Mouse (Mus musculus): ENCODE results near the gene Cacnb2. TPM values are rescaled to one million over a fixed set of nuclear protein-coding genes. Genes with fewer than 3 reads are reported as not detected.

Cacnb2 gene
- polyA plus RNA-seq, 1 experiment from 2014 or later, result 0.95 TPM

DNA sequence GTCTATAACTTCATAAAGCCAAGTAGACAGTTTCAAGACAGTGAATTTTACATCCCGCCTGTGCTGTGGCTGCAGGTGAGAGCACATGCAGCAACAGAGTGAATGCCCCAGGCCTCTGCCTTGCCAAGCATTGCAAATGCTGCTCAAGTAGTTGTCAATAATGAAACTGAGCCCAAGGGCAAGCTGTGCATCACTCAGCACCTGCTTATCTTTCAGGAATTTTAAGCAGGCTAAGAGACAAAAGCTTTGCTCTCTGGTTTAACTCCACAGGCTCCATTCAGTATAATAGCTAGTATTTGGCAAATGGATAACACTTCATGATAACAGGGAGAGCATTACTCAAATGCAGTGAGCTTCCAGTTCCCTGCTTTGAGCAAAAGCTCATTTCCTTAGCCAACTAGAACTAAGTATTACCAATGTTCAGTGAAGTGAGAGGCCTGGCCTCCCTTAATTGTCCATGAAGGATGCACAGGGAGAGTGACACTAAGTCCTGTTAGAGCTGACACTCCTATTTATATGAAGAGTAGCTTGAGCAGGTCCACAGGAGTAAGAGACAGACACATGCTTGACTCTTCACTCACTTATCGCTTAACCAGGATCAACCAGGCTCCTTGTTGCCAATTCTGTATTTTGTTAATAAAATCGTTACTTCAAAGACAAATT lies 314.8 kb downstream of the Cacnb2 start:
- no peak for ATAC-seq (replicated peaks; ENCODE audit: low FRiP score)
- no peak for DNase-seq (ENCODE audit: low spot score)
- Histone ChIP-seq H3K4me2 (no peak overlapping the region), H3K9me3 (ENCODE audit: control insufficient read depth, low read length) (no peaks in the 10 kb centered on the region), H3K9ac (ENCODE audit: low read depth, low read length) (no peak overlapping the region), H3K27me3 (replicated peaks; ENCODE audit: control insufficient read depth, insufficient read depth, low read length) (no peaks in the 10 kb centered on the region), H3K36me3 (ENCODE audit: control insufficient read depth, insufficient read depth, low read length) (no peaks in the 10 kb centered on the region), H3K27ac (ENCODE audit: low read depth, low read length) (no peak overlapping the region), H3K4me3 (ENCODE audit: low read depth, low read length) (no peak overlapping the region), H3K4me1 (replicated peaks; ENCODE audit: control insufficient read depth, insufficient read depth, low read length) (no peaks in the 10 kb centered on the region)
- WGBS, result 79% methylated on average over 3 of the region's 3 CpGs

DNA sequence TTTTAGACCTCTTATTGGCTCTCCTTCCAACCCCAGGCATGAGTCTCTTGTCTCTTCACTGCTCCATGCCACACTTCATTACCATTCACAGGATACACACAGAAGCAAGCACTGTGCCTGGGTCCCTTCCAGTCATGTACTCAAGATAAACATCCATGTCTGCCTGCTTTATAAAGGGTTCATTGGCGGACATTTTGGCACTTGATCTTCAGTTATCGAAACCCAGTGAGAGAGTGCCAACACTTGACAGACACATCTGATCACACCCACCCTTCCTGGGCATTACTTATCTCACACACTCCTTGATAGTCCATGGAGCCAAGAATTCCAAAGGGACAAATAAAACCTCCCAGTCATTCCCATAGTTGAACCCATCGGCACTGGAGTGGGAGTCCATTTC lies 327.0 kb downstream of the Cacnb2 start:
- no peak overlapping the region for H3K4me2 ChIP-seq
- H3K9me3 ChIP-seq (ENCODE audit: control insufficient read depth, low read length), result no peaks in the 10 kb centered on the region
- ATAC-seq (replicated peaks; ENCODE audit: low FRiP score) (no peak), DNase-seq (ENCODE audit: low spot score) (no peak)
- no peak overlapping the region for H3K4me3 ChIP-seq (ENCODE audit: low read depth, low read length)
- no peak overlapping the region for H3K27ac ChIP-seq (ENCODE audit: low read depth, low read length)
- no peaks in the 10 kb centered on the region for H3K4me1 ChIP-seq (replicated peaks; ENCODE audit: control insufficient read depth, insufficient read depth, low read length)
- no peak overlapping the region for H3K9ac ChIP-seq (ENCODE audit: low read depth, low read length)
- H3K27me3 ChIP-seq (replicated peaks; ENCODE audit: control insufficient read depth, insufficient read depth, low read length), result no peaks in the 10 kb centered on the region
- 80% methylated on average over 3 of the region's 3 CpGs for WGBS
- no peaks in the 10 kb centered on the region for H3K36me3 ChIP-seq (ENCODE audit: control insufficient read depth, insufficient read depth, low read length)

DNA sequence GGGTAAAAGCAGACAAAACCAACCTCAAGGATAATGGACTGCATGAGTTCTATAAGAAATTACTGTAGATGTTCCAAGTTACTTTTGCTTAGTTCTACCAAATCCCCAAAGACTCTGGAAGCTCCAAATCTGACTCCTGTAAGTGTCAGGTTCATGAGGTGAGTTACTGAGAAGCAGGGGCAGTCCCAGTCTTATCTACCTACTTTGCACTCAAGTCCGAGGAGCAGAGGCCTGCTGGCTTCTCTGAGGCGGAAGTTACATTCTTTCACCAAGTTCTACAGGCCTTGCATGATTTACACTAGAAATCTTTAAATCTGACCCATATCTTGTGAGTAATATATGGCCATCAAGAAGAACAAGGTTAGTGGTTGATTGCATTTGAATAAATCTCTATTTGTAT lies 329.1 kb downstream of the Cacnb2 start:
- Histone ChIP-seq H3K4me2 (no peak overlapping the region), H3K9ac (ENCODE audit: low read depth, low read length) (no peak overlapping the region), H3K36me3 (ENCODE audit: control insufficient read depth, insufficient read depth, low read length) (no peaks in the 10 kb centered on the region), H3K4me3 (ENCODE audit: low read depth, low read length) (no peak overlapping the region), H3K4me1 (replicated peaks; ENCODE audit: control insufficient read depth, insufficient read depth, low read length) (no peaks in the 10 kb centered on the region), H3K27me3 (replicated peaks; ENCODE audit: control insufficient read depth, insufficient read depth, low read length) (no peaks in the 10 kb centered on the region), H3K9me3 (ENCODE audit: control insufficient read depth, low read length) (no peaks in the 10 kb centered on the region), H3K27ac (ENCODE audit: low read depth, low read length) (no peak overlapping the region)
- ATAC-seq (replicated peaks; ENCODE audit: low FRiP score), result no peak
- no peak for DNase-seq (ENCODE audit: low spot score)
- 71% methylated on average over 2 of the region's 2 CpGs for WGBS

GRCm38 (mm10) chr2:14936492-14936891 lies 333.6 kb downstream of the Cacnb2 start:
- no peaks in the 10 kb centered on the region for H3K4me1 ChIP-seq (replicated peaks; ENCODE audit: control insufficient read depth, insufficient read depth, low read length)
- WGBS, result 77% methylated on average over 8 of the region's 8 CpGs
- H3K4me3 ChIP-seq (ENCODE audit: low read depth, low read length), result no peak overlapping the region
- no peak overlapping the region for H3K27ac ChIP-seq (ENCODE audit: low read depth, low read length)
- H3K27me3 ChIP-seq (replicated peaks; ENCODE audit: control insufficient read depth, insufficient read depth, low read length), result no peaks in the 10 kb centered on the region
- no peak for ATAC-seq (replicated peaks; ENCODE audit: low FRiP score)
- no peaks in the 10 kb centered on the region for H3K36me3 ChIP-seq (ENCODE audit: control insufficient read depth, insufficient read depth, low read length)
- DNase-seq (ENCODE audit: low spot score), result no peak
- H3K4me2 ChIP-seq, result no peak overlapping the region
- no peak overlapping the region for H3K9ac ChIP-seq (ENCODE audit: low read depth, low read length)
- H3K9me3 ChIP-seq (ENCODE audit: control insufficient read depth, low read length), result no peaks in the 10 kb centered on the region

DNA sequence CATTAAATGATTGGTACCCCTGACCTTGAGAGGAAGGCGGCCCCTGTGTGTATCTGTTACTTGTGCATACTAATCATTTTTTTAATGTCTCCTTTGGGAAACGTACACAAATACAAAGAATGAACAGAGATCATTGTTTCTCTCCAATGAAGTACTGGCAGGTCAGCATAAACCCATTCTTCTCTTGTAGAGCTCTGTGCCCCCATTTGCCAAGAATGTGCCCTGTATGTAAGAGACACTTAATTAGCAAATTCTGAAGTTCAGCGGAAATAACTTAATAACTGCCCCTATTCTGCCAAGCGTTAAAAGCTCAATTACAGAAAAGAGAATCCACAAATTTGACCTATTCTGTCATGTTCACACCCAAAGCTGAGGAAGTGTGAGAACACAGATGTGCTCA lies 339.4 kb downstream of the Cacnb2 start:
- WGBS, result 83% methylated on average over 4 of the region's 4 CpGs
- DNase-seq (ENCODE audit: low spot score), result no peak
- Histone ChIP-seq H3K4me3 (ENCODE audit: low read depth, low read length) (no peak overlapping the region), H3K36me3 (ENCODE audit: control insufficient read depth, insufficient read depth, low read length) (no peaks in the 10 kb centered on the region), H3K4me2 (no peak overlapping the region), H3K4me1 (replicated peaks; ENCODE audit: control insufficient read depth, insufficient read depth, low read length) (no peaks in the 10 kb centered on the region), H3K9me3 (ENCODE audit: control insufficient read depth, low read length) (no peaks in the 10 kb centered on the region), H3K27ac (ENCODE audit: low read depth, low read length) (no peak overlapping the region), H3K9ac (ENCODE audit: low read depth, low read length) (no peak overlapping the region), H3K27me3 (replicated peaks; ENCODE audit: control insufficient read depth, insufficient read depth, low read length) (no peaks in the 10 kb centered on the region)
- no peak for ATAC-seq (replicated peaks; ENCODE audit: low FRiP score)

DNA sequence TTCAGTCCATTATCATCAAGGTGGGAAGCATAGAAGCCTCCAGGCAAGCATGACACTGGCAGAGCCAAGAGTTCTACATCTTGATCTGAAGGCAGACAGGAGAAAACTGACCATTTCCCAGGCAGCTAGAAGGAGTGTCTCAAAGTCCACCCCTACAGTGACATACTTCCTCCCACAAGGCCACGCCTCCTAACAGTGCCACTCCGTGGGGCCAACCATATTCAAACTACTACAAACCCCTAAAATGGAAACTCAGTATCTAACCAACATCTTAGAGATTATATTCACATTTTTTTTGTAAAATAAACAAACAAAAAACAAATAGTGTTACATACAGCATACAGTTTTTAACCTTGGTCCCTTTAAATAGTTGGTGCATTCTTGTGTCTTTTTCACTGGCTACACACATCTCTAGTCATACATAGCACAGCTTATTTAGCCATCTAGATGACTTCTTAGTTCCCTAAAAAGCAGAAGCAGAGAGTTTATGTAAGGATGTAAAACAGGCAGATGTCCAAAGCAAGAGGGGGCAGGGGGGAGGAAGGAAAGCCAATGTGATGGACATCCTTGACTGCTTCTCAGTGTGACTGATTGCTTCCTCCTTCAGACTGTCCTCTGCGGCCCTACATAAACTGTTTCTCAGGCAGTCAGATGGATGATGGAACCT lies 340.9 kb downstream of the Cacnb2 start:
- 61% methylated on average over 3 of the region's 3 CpGs for WGBS
- DNase-seq (ENCODE audit: low spot score) (no peak), ATAC-seq (replicated peaks; ENCODE audit: low FRiP score) (no peak)
- H3K9ac ChIP-seq (ENCODE audit: low read depth, low read length), result no peak overlapping the region
- H3K36me3 ChIP-seq (ENCODE audit: control insufficient read depth, insufficient read depth, low read length), result no peaks in the 10 kb centered on the region
- no peak overlapping the region for H3K27ac ChIP-seq (ENCODE audit: low read depth, low read length)
- H3K4me1 ChIP-seq (replicated peaks; ENCODE audit: control insufficient read depth, insufficient read depth, low read length), result no peaks in the 10 kb centered on the region
- no peaks in the 10 kb centered on the region for H3K27me3 ChIP-seq (replicated peaks; ENCODE audit: control insufficient read depth, insufficient read depth, low read length)
- no peak overlapping the region for H3K4me3 ChIP-seq (ENCODE audit: low read depth, low read length)
- no peaks in the 10 kb centered on the region for H3K9me3 ChIP-seq (ENCODE audit: control insufficient read depth, low read length)
- H3K4me2 ChIP-seq, result no peak overlapping the region

- WGBS, result 84% methylated on average over 2 of the region's 2 CpGs
Measured at GRCm38 (mm10) chr2:14953090-14953489, 350.2 kb downstream of the Cacnb2 start.

GRCm38 (mm10) chr2:14960963-14961488 lies 358.1 kb downstream of the Cacnb2 start:
- Histone ChIP-seq H3K4me1 (replicated peaks; ENCODE audit: control insufficient read depth, insufficient read depth, low read length) (no peaks in the 10 kb centered on the region), H3K27me3 (replicated peaks; ENCODE audit: control insufficient read depth, insufficient read depth, low read length) (no peaks in the 10 kb centered on the region), H3K9me3 (ENCODE audit: control insufficient read depth, low read length) (no peaks in the 10 kb centered on the region), H3K4me2 (no peak overlapping the region), H3K27ac (ENCODE audit: low read depth, low read length) (no peak overlapping the region), H3K9ac (ENCODE audit: low read depth, low read length) (no peak overlapping the region), H3K4me3 (ENCODE audit: low read depth, low read length) (no peak overlapping the region), H3K36me3 (ENCODE audit: control insufficient read depth, insufficient read depth, low read length) (no peaks in the 10 kb centered on the region)
- 71% methylated on average over 1 of the region's 1 CpGs for WGBS
- ATAC-seq (replicated peaks; ENCODE audit: low FRiP score) (no peak), DNase-seq (ENCODE audit: low spot score) (no peak)

More at GRCm38 (mm10) chr2:14953090-14953489, 350.2 kb downstream of the Cacnb2 start:
- Histone ChIP-seq H3K36me3 (ENCODE audit: control insufficient read depth, insufficient read depth, low read length) (no peaks in the 10 kb centered on the region), H3K4me2 (no peak overlapping the region), H3K27me3 (replicated peaks; ENCODE audit: control insufficient read depth, insufficient read depth, low read length) (no peaks in the 10 kb centered on the region), H3K9ac (ENCODE audit: low read depth, low read length) (no peak overlapping the region), H3K4me3 (ENCODE audit: low read depth, low read length) (no peak overlapping the region), H3K27ac (ENCODE audit: low read depth, low read length) (no peak overlapping the region), H3K4me1 (replicated peaks; ENCODE audit: control insufficient read depth, insufficient read depth, low read length) (no peaks in the 10 kb centered on the region), H3K9me3 (ENCODE audit: control insufficient read depth, low read length) (no peaks in the 10 kb centered on the region)
- DNase-seq (ENCODE audit: low spot score) (no peak), ATAC-seq (replicated peaks; ENCODE audit: low FRiP score) (no peak)

- ATAC-seq (replicated peaks; ENCODE audit: low FRiP score), result no peak
- no peaks in the 10 kb centered on the region for H3K36me3 ChIP-seq (ENCODE audit: control insufficient read depth, insufficient read depth, low read length)
- no peak for DNase-seq (ENCODE audit: low spot score)
- H3K4me2 ChIP-seq, result no peak overlapping the region
- WGBS, result 86% methylated on average over 2 of the region's 2 CpGs
- H3K4me1 ChIP-seq (replicated peaks; ENCODE audit: control insufficient read depth, insufficient read depth, low read length), result no peaks in the 10 kb centered on the region
- H3K9ac ChIP-seq (ENCODE audit: low read depth, low read length), result no peak overlapping the region
- H3K4me3 ChIP-seq (ENCODE audit: low read depth, low read length), result no peak overlapping the region
- no peak overlapping the region for H3K27ac ChIP-seq (ENCODE audit: low read depth, low read length)
- H3K27me3 ChIP-seq (replicated peaks; ENCODE audit: control insufficient read depth, insufficient read depth, low read length), result no peaks in the 10 kb centered on the region
- H3K9me3 ChIP-seq (ENCODE audit: control insufficient read depth, low read length), result no peaks in the 10 kb centered on the region
Measured at GRCm38 (mm10) chr2:14961493-14961892, 358.6 kb downstream of the Cacnb2 start.

All from liver, embryonic 11.5 days (tissue).